Mouse (Mus musculus) stomach, embryonic 16.5 days (tissue): ENCODE results near the gene Vti1a. TPM values are rescaled to one million over a fixed set of nuclear protein-coding genes. Genes with fewer than 3 reads are reported as not detected.

Source experiments
- ATAC-seq: fragments of 200-750 bp; cut with Nextera tagmentation; 2 replicates; pipeline ENCODE4 v1.8.0; 2017; ENCODE audit warnings: moderate number of reproducible peaks, moderate TSS enrichment; ENCODE audit not compliant: insufficient read depth, low FRiP score
- H3K27ac ChIP-seq: fragments of 300-500 bp; sonication (generic); 2 replicates; pipeline ENCODE4 v1.5.1; 2014; ENCODE audit warnings: low read length
- H3K27me3 ChIP-seq: fragments of 300-500 bp; sonication (generic); 2 replicates; pipeline ENCODE4 v1.6.1; 2014; ENCODE audit warnings: low read length, control low read depth, mixed read lengths; ENCODE audit not compliant: control insufficient read depth, insufficient read depth
- H3K36me3 ChIP-seq: fragments of 300-500 bp; sonication (generic); 2 replicates; pipeline ENCODE4 v1.6.1; 2014; ENCODE audit warnings: low read length; ENCODE audit not compliant: control insufficient read depth, insufficient read depth
- H3K4me1 ChIP-seq: fragments of 300-500 bp; sonication (generic); 2 replicates; pipeline ENCODE4 v1.6.1; 2014; ENCODE audit warnings: low read length, control low read depth, mixed read lengths; ENCODE audit not compliant: control insufficient read depth, insufficient read depth
- H3K4me2 ChIP-seq: fragments of 300-500 bp; sonication (generic); 2 replicates; pipeline ENCODE4 v1.6.1; 2014; ENCODE audit warnings: low read depth, low read length, mixed read lengths
- H3K4me3 ChIP-seq: fragments of 300-500 bp; sonication (generic); replicated peaks from 2 replicates; pipeline ENCODE4 v1.5.1; 2014; ENCODE audit warnings: mild to moderate bottlenecking, low read length
- H3K9ac ChIP-seq: fragments of 300-500 bp; sonication (generic); 2 replicates; pipeline ENCODE4 v1.6.1; 2014; ENCODE audit warnings: low read length
- H3K9me3 ChIP-seq: fragments of 300-500 bp; sonication (generic); replicated peaks from 2 replicates; pipeline ENCODE4 v1.6.1; 2016; ENCODE audit warnings: low read length, control low read depth; ENCODE audit not compliant: control insufficient read depth
- WGBS: fragments of 180-500 bp; shearing (Covaris S2); extraction: QIAGEN DNeasy Blood & Tissue Kit; methylation state at CpG from one replicate; pipeline ENCODE4 v1.1.7; 2014; 5-methylcytosine and 5-hydroxymethylcytosine counted together
- polyA plus RNA-seq: library from polyadenylated mRNA; unstranded; fragments of >200 nt; fragmentation: Nextera tagmentation; extraction: Ambion mirVana; gene quantifications from 2 replicates; pipeline ENCODE4 v1.2.1, GENCODE M21; 2015

The Vti1a gene
- polyA plus RNA-seq, 1 experiment from 2014 or later: 26.1 TPM

DNA sequence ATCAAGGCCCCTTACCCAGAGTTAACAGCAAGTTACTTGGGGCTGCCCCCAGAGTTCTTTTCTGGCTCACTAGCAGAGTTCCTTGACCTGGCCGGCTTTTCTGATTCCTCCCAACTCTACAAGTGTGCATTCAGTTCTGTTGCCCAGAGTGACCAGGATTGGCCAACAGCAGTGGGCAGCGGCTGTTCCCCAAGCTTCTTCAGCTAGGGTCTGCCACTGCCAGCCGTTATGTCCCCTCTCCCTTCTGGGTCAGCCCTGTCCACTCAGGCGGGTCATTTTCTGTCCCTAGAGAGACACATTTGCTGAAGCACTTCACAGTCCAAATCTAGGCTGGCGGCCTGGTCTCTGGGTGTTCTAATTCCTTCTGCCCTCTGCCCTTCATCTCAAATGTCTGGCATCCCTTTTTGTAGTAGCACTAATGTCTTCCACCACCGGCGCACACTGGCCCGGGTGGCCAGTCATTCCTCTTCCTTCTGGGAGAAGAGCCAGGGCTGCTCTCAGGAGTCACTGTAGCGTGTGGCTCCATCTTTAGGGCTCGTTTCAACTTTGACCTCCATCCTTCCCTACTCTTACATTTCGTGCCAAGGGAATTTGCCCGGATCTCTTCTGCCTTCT, 305.0 kb downstream of the Vti1a start:
- peaks cover 30% of the 10 kb centered on the region for H3K4me1 ChIP-seq
- no peaks in the 10 kb centered on the region for H3K36me3 ChIP-seq

GRCm38 (mm10) chr19:55622821-55623220, 306.7 kb downstream of the Vti1a start:
- no peak overlapping the region for H3K27ac ChIP-seq
- WGBS: 60% methylated on average over 18 of the region's 18 CpGs
- H3K4me2 ChIP-seq: no peak overlapping the region
- no peaks in the 10 kb centered on the region for H3K9me3 ChIP-seq
- no peak overlapping the region for H3K9ac ChIP-seq
- no peak overlapping the region for H3K4me3 ChIP-seq
- peaks cover 30% of the 10 kb centered on the region for H3K4me1 ChIP-seq
- H3K27me3 ChIP-seq: no peaks in the 10 kb centered on the region
- no peak for ATAC-seq
- H3K36me3 ChIP-seq: no peaks in the 10 kb centered on the region

More for the DNA sequence above, 305.0 kb downstream of the Vti1a start:
- no peak overlapping the region for H3K4me2 ChIP-seq
- no peak overlapping the region for H3K4me3 ChIP-seq
- peak overlapping the region; percentile 1; the same call in 1 of the 2 replicates for H3K27ac ChIP-seq
- no peaks in the 10 kb centered on the region for H3K27me3 ChIP-seq
- no peak for ATAC-seq
- no peak overlapping the region for H3K9ac ChIP-seq
- H3K9me3 ChIP-seq: no peaks in the 10 kb centered on the region
- 64% methylated on average over 12 of the region's 12 CpGs for WGBS

- no peak for ATAC-seq
- no peak overlapping the region for H3K27ac ChIP-seq
- no peak overlapping the region for H3K4me3 ChIP-seq
- 85% methylated on average over 13 of the region's 13 CpGs for WGBS
- no peak overlapping the region for H3K9ac ChIP-seq
- H3K36me3 ChIP-seq: no peaks in the 10 kb centered on the region
- H3K4me2 ChIP-seq: no peak overlapping the region
- no peaks in the 10 kb centered on the region for H3K27me3 ChIP-seq
- no peaks in the 10 kb centered on the region for H3K9me3 ChIP-seq
- peaks cover 30% of the 10 kb centered on the region for H3K4me1 ChIP-seq
These were observed 307.5 kb downstream of the Vti1a start for GRCm38 (mm10) chr19:55623605-55624004.

DNA sequence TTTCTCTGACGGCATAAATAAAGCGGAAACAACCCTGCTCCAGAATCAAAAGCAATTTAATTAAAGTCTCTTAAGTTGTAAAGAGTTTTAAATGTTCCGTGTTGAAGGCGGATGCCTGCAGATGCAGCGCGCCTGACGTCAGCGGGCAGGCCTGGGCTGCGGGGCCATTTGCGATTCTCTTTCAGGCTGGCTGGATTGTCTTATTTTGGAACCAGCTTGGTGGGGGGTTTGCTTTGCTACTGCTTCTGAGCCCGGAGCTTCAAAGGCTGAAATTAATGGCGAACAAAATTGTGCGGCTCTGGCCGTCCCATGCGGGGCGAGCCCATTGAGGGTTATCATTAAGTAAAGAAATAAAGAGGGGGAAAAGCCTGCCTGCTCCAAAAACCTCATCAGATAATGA, 310.4 kb downstream of the Vti1a start:
- WGBS: 73% methylated on average over 16 of the region's 16 CpGs
- Histone ChIP-seq H3K27ac (no peak overlapping the region), H3K4me2 (no peak overlapping the region), H3K4me1 (peaks cover 13% of the 10 kb centered on the region), H3K9me3 (no peaks in the 10 kb centered on the region), H3K27me3 (no peaks in the 10 kb centered on the region), H3K36me3 (no peaks in the 10 kb centered on the region), H3K4me3 (no peak overlapping the region), H3K9ac (no peak overlapping the region)
- no peak for ATAC-seq

- Histone ChIP-seq H3K4me3 (no peak overlapping the region), H3K9ac (no peak overlapping the region), H3K36me3 (no peaks in the 10 kb centered on the region), H3K27me3 (no peaks in the 10 kb centered on the region), H3K4me2 (no peak overlapping the region), H3K27ac (no peak overlapping the region), H3K9me3 (no peaks in the 10 kb centered on the region), H3K4me1 (peaks cover 8% of the 10 kb centered on the region)
- ATAC-seq: no peak
- WGBS: 82% methylated on average over 12 of the region's 12 CpGs
These were observed 310.9 kb downstream of the Vti1a start for GRCm38 (mm10) chr19:55626952-55627351.

GRCm38 (mm10) chr19:55635488-55635887, 319.4 kb downstream of the Vti1a start:
- Histone ChIP-seq H3K4me2 (no peak overlapping the region), H3K27me3 (no peaks in the 10 kb centered on the region), H3K36me3 (no peaks in the 10 kb centered on the region), H3K9me3 (0 out of 2 replicates have a peak, but pooled peaks cover 2% of the 10 kb centered on the region), H3K9ac (no peak overlapping the region), H3K4me1 (no peaks in the 10 kb centered on the region), H3K27ac (no peak overlapping the region), H3K4me3 (no peak overlapping the region)
- no peak for ATAC-seq
- 68% methylated on average over 15 of the region's 15 CpGs for WGBS

- 85% methylated on average over 6 of the region's 6 CpGs for WGBS
- Histone ChIP-seq H3K27ac (no peak overlapping the region), H3K4me2 (no peak overlapping the region), H3K36me3 (no peaks in the 10 kb centered on the region), H3K4me3 (no peak overlapping the region), H3K9me3 (0 out of 2 replicates have a peak, but pooled peaks cover 4% of the 10 kb centered on the region), H3K9ac (no peak overlapping the region), H3K27me3 (no peaks in the 10 kb centered on the region), H3K4me1 (peaks cover 5% of the 10 kb centered on the region; the same call in 1 of the 2 replicates)
- no peak for ATAC-seq
These were observed 324.2 kb downstream of the Vti1a start for GRCm38 (mm10) chr19:55640251-55640650.

- no peak overlapping the region for H3K4me2 ChIP-seq
- no peak for ATAC-seq
- H3K9me3 ChIP-seq: 0 out of 2 replicates have a peak, but pooled peaks cover 4% of the 10 kb centered on the region
- H3K27me3 ChIP-seq: no peaks in the 10 kb centered on the region
- H3K4me3 ChIP-seq: no peak overlapping the region
- H3K9ac ChIP-seq: no peak overlapping the region
- no peak overlapping the region for H3K27ac ChIP-seq
- no peaks in the 10 kb centered on the region for H3K36me3 ChIP-seq
- WGBS: 79% methylated on average over 2 of the region's 2 CpGs
- H3K4me1 ChIP-seq: peaks cover 5% of the 10 kb centered on the region; the same call in 1 of the 2 replicates
These were observed 325.8 kb downstream of the Vti1a start for GRCm38 (mm10) chr19:55641891-55642290.

DNA sequence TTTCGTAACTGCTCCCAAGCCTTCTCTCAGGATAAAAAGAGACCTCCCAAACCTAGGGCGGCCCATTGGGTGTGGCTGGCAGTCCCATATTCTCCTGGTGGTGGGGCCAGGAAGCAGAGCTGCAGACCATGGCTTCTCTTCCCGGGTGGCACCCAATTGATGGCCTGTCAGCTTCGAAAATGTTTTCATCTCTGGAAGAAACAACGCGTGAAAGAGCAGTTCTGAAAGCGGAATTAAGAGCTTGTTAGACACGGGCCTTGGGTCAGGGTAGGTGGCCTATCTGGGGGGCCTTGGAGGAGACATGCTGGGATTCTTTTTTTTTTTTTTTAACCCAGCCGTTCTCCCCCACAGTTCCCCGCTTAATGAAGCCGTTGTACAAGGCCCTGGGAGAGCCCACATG, 326.3 kb downstream of the Vti1a start:
- no peak overlapping the region for H3K4me3 ChIP-seq
- H3K9me3 ChIP-seq: 0 out of 2 replicates have a peak, but pooled peaks cover 4% of the 10 kb centered on the region
- no peaks in the 10 kb centered on the region for H3K36me3 ChIP-seq
- H3K27ac ChIP-seq: no peak overlapping the region
- ATAC-seq: no peak
- H3K4me1 ChIP-seq: peaks cover 5% of the 10 kb centered on the region; the same call in 1 of the 2 replicates
- no peak overlapping the region for H3K9ac ChIP-seq
- H3K27me3 ChIP-seq: no peaks in the 10 kb centered on the region
- 68% methylated on average over 11 of the region's 11 CpGs for WGBS
- H3K4me2 ChIP-seq: no peak overlapping the region
